Mouse (Mus musculus) heart, adult 2 months (tissue): ENCODE measurements around the gene Kcnn4.

Experiments
- EP300 ChIP-seq: fragments of 200-500 bp; IDR thresholded peaks from 2 replicates; pipeline ENCODE4 v1.6.1; 2011; ENCODE audit warnings: low read depth, low read length, control low read depth; ENCODE audit not compliant: insufficient read depth
- POLR2A ChIP-seq: fragments of 200-500 bp; IDR thresholded peaks from 2 replicates; pipeline ENCODE4 v1.6.1; 2011; ENCODE audit warnings: mild to moderate bottlenecking, low read depth, low read length, control low read depth; ENCODE audit not compliant: insufficient read depth

DNA sequence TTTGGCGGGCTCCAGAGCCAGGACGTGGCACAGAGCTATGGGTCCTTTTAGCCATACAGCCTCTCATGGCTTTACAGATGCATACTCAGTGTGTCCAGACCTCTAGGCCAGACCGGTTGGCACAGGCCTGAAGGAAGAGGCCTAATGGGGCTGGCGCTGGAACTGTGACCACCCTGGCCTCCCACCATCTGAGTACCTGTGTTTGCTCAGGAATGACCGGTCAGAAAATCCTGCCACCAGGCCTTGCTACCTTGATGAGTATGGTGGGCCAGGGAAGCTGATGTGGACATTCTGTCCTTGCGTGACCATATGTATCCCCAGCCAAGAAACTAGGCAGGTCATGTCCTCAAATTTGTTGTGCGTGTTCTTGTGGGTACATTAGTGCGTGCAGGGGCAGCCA, 57.1 kb downstream of the Kcnn4 start:
- TF ChIP-seq POLR2A = no peak
- no peak for TF ChIP-seq EP300
